Mouse (Mus musculus): ENCODE results near the gene Cyfip2. TPM values are rescaled to one million over a fixed set of nuclear protein-coding genes. Genes with fewer than 3 reads are reported as not detected.

The Cyfip2 gene
- total RNA-seq, 1 experiment from 2014 or later: 79.8 TPM

DNA sequence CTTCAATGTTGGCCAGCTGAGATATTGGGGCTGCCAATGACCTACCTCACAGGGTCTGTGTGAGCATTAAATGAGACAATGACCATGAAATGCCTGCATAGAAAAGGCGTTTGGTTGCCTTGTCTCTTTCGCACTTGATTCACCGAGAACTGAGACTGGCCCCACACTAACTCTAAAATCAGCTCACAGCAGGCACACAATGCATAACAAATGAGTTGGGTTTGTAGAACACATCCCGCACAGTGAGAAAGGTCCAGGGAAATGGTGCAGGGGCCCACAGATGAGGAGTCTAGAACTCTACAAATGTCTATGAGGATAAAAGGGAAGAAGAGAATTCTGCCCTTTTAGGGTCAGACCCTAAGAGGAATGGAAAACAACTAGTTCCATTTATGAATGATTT, 23.6 kb downstream of the Cyfip2 start:
- no peak for ATAC-seq (replicated peaks in 1 of 2; ENCODE audit: insufficient read depth in 1 of 2, low FRiP score in 2 of 2, low TSS enrichment in 1 of 2, low read depth in 1 of 2, poor library complexity in 2 of 2, severe bottlenecking in 2 of 2)

DNA sequence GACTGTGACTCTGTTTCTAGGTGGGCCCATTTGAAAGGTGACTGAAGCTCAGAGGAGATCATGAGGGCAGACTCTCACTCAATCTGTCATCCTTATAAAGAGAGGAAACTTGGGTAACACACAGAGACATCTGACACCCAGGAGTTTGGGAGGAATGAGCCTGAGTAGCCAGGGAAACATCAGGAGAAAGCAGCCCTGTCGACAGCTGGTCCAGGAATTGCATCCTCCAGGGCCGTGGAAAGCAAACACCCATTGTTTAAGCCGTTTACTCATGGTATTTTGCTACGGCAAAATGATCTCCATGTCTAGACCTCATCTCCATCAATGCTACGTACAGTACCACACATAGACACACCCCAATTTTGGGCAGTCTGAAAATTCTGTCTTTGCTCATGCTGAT, 24.6 kb downstream of the Cyfip2 start:
- no peak for ATAC-seq (replicated peaks in 1 of 2; ENCODE audit: insufficient read depth in 1 of 2, low FRiP score in 2 of 2, low TSS enrichment in 1 of 2, low read depth in 1 of 2, poor library complexity in 2 of 2, severe bottlenecking in 2 of 2)

DNA sequence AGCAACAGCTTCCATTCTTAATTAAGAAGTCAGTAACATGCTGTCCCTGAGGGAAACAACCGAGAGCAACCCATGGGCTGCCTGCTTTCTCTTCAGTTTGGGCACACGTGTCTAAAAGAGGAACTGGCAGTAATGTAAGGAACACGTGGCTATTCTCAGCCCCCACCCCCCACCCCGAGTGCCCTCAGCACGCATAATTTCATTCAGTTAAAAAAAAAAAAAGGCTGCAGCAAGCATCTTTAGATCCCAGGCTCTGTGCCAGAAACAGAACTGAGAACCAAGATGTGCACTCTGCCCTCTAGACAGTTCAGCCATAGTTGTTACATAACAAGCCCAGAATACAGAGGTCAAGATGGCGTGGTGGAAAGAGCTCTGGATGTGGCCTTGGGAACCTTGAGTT, 25.9 kb downstream of the Cyfip2 start:
- peak; percentile 93 to 95 for ATAC-seq (replicated peaks in 1 of 2; ENCODE audit: insufficient read depth in 1 of 2, low FRiP score in 2 of 2, low TSS enrichment in 1 of 2, low read depth in 1 of 2, poor library complexity in 2 of 2, severe bottlenecking in 2 of 2)

DNA sequence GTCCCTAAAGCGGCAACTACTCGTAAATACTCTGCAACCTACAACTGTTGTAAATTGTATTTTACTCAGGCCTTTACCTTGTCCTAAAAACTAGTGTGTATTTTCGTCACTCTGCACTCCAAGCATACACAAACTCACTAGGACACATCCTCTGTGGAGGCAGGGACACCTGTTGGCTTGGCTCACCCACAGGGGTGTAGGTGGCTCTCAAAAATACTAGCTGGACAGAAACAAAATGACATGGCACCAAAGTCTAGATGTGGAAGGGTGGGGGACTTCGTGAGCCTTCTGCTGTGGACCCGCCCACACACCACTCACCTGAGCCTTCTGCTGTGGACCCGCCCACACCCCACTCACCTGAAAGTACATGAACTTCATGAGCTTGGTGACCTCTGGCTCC, 28.9 kb downstream of the Cyfip2 start:
- ATAC-seq (replicated peaks in 1 of 2; ENCODE audit: insufficient read depth in 1 of 2, low FRiP score in 2 of 2, low TSS enrichment in 1 of 2, low read depth in 1 of 2, poor library complexity in 2 of 2, severe bottlenecking in 2 of 2): no peak

DNA sequence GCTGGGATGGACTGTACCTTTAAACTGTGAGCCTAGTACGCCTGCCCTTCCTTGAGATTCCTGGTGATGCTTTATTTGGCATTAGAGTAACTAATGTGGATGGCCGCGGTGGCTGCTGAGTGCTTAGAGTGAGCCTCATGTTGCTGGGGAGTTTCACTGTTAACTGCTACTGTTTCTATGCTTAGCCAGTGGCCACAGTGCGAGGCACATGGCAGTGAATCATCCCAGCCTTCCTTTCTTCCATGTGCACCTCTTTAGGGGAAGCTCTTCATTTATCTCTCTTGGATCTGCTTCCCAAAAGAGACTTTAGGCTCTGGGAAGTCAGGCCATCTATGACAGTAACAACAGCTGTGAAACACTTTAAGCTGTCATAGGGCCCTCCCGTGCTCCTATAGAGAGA, 30.0 kb downstream of the Cyfip2 start:
- no peak for ATAC-seq (replicated peaks in 1 of 2; ENCODE audit: insufficient read depth in 1 of 2, low FRiP score in 2 of 2, low TSS enrichment in 1 of 2, low read depth in 1 of 2, poor library complexity in 2 of 2, severe bottlenecking in 2 of 2)

DNA sequence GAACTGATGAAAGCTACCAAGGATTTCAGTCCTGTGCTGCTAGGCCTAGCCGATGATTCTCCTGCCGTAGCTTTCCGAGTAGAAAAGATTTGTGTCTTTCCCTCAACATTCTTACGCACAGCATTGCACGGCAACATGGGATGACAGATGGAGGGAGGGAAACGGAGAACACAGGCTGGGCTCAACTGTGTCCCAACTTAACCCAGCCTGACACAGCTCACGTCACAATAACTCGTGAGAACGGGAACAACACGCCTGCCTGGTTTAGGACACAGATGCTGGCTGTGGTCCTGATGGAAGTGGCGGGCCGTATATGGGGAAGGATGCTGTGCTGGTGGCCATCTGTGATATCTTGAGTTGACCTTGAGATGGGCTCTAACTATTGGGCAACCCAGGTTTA, 34.0 kb downstream of the Cyfip2 start:
- ATAC-seq (replicated peaks in 1 of 2; ENCODE audit: insufficient read depth in 1 of 2, low FRiP score in 2 of 2, low TSS enrichment in 1 of 2, low read depth in 1 of 2, poor library complexity in 2 of 2, severe bottlenecking in 2 of 2): no peak

DNA sequence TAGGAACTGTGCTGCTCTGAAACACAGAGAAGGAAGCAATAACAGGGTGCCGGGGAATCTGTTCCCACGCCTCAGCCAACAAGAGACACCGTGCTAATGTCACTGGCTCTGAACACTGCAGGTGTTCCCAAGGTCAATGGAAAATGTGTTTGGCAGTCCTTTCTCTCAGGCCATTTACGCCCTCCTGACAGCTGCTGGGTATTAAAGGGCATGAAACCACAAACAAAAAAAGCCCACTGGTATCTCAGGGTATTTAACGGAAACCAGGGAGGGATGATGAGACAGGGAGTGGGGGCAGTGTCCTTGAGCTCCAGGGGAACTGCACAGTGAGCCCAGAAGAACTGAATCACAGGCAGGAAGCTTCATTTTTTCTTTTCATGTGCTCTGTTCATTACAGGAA, 34.5 kb downstream of the Cyfip2 start:
- no peak for ATAC-seq (replicated peaks in 1 of 2; ENCODE audit: insufficient read depth in 1 of 2, low FRiP score in 2 of 2, low TSS enrichment in 1 of 2, low read depth in 1 of 2, poor library complexity in 2 of 2, severe bottlenecking in 2 of 2)

DNA sequence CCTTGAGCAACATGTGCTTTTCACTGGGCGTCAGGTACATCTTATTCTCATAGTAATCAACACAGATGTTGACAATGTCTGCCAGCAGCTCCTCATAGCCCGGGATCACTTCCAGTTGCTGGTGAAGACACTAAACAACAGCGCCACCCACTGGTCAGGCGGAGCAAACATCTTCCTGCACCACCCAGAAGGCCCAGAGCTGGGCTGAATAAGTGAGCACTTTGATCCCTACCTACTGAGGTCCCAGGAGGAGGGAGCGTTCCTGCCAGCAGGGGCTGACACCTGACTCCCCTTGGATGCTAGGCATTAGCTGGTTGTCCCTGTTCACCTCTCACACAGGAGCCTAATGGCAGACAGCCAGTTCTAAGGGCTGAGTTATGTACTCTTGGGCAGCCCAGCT, 35.9 kb downstream of the Cyfip2 start:
- ATAC-seq (replicated peaks in 1 of 2; ENCODE audit: insufficient read depth in 1 of 2, low FRiP score in 2 of 2, low TSS enrichment in 1 of 2, low read depth in 1 of 2, poor library complexity in 2 of 2, severe bottlenecking in 2 of 2): peak in 1 of 2 experiments; percentile 33; a peak in 1 of 4 replicates

DNA sequence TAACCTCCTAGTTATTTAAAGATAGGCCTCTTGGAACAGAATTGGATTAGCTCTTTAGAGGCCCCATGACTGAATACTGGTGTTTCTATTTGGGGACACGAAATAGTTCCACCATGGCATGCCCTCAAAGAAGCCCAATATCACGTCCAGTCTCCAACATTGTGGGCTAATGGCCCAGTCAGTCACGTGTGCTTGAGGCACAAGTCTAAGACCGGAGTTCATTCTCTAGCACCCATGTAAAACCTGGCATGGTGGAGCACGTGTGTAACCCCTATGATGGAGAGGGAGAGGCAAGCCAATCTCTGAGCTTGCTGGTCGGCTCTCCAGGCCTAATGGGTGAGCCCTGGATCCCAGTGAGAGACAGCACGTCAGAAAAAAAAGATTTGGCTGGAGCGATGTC, 36.5 kb downstream of the Cyfip2 start:
- ATAC-seq (replicated peaks in 1 of 2; ENCODE audit: insufficient read depth in 1 of 2, low FRiP score in 2 of 2, low TSS enrichment in 1 of 2, low read depth in 1 of 2, poor library complexity in 2 of 2, severe bottlenecking in 2 of 2): no peak

DNA sequence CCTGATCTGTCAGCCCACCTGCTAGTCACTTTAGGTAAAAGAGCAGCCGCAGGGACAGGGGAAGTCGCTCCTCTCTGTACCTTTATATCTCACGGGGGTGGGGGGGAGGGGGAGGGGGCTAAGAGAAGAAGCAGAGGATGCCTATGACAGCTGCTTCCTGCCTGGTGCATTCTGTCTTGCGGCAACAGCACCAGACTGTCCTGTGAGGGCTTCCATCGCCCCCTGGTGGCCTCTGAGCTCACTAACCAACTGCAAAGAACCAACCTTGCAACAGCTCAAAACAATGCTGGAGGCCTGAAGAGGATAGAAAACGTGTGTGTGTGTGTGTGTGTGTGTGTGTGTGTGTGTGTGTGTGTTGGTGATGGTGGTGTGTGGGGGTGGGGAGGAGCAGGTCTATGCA, 37.4 kb downstream of the Cyfip2 start:
- peak; percentile 80 to 87 for ATAC-seq (replicated peaks in 1 of 2; ENCODE audit: insufficient read depth in 1 of 2, low FRiP score in 2 of 2, low TSS enrichment in 1 of 2, low read depth in 1 of 2, poor library complexity in 2 of 2, severe bottlenecking in 2 of 2)

DNA sequence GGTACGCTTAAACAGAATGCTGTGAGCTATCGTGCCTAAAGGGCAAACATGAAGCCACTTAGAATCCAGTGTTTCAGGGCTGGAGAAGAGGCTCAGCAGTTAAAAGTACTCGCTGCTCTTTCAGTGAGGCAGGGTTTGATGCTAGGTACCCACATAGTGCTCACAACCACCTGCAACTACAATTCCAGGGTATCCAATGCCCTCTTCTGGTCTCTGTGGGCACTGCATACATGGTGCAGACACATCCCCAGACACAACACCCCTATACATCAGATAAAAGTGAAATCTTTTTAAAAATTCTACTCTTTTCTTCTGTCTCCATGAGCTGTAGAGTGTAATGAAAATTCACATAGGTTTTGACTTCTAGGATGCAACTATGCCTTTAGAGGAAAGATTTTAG, 38.7 kb downstream of the Cyfip2 start:
- ATAC-seq (replicated peaks in 1 of 2; ENCODE audit: insufficient read depth in 1 of 2, low FRiP score in 2 of 2, low TSS enrichment in 1 of 2, low read depth in 1 of 2, poor library complexity in 2 of 2, severe bottlenecking in 2 of 2): no peak

DNA sequence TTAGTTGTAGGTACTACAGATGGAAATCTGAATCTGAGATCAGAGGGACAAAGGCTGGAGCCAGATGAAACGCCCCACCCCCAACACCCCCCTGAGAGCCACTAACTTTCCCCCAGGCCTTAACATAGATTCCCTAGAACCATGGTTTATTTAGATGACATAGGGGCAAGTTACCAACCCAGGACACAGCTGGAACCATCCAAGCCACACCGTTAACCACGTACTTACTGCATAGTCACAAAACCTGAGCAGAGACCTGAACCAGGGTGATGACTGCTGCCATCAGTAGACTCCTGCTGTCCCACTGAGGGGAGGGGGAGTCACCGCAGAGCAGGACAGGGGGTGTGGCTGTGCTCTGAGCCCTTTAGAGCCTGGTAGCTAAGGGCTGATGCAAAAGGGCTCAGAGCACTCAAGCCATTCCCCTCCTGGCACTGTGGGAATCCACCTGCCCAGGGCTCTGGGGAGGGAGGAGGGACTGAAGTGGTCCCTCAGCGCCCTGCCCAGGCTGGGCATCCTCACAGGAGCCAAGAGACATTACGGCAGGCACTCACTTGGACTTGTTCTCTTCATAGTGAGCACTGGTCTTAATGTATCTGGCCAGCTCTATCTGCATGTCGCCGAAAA, 40.5 kb downstream of the Cyfip2 start:
- no peak for ATAC-seq (replicated peaks in 1 of 2; ENCODE audit: insufficient read depth in 1 of 2, low FRiP score in 2 of 2, low TSS enrichment in 1 of 2, low read depth in 1 of 2, poor library complexity in 2 of 2, severe bottlenecking in 2 of 2)

DNA sequence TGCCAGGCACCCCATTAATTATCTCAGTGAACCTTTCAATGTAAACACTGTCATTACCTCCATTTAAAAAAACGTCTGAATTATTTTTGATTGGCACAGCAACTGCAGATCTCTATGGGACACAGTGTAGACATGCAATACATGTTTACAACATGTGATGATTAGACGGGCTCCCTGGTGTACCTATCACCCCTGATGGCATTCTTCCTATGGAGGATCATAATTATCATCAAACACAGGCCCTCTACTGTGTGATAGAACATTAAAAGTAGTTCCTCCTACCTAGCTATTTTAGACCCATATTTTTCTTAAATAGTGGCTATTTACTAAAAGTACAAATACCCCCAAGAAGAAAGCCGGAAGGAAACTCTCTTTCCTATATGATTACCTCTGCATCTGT, 42.8 kb downstream of the Cyfip2 start:
- ATAC-seq (replicated peaks in 1 of 2; ENCODE audit: insufficient read depth in 1 of 2, low FRiP score in 2 of 2, low TSS enrichment in 1 of 2, low read depth in 1 of 2, poor library complexity in 2 of 2, severe bottlenecking in 2 of 2): no peak

DNA sequence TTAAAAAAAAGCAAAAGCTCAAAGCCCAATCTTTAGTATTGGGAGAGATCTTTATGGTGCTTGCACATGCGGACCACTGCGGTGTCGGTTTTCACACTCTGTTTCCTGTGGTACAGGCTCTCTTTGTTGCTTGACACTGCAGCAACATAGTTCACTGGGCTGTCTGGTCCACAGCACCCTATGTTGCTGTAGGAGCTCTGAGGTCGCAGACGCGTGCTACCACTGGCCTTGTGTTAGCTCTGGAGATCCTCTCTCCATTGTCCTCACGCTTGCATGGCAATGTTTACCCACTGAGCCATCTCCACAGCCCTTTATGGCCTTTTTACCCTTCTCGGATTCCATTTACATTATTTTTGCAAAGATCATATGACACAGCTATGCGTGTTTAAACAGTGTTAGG, 43.3 kb downstream of the Cyfip2 start:
- ATAC-seq (replicated peaks in 1 of 2; ENCODE audit: insufficient read depth in 1 of 2, low FRiP score in 2 of 2, low TSS enrichment in 1 of 2, low read depth in 1 of 2, poor library complexity in 2 of 2, severe bottlenecking in 2 of 2): no peak

DNA sequence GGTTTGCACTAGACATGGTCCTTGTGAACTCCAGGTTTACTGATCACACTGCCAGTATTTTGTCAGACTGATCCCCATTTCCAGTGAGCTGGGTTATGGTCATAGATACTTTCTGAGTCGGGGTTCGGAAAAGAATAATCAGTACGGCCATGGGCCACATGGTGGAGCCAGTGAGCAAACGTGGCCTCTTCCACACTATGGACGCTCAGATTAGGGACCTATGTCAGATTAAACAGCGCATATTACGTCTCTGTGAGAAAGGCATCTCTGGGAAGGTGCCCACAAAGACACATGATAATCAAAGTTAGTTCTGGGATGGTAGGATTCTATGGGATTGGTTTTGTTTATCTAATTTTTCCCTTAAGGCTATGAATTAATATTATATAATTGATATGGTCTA, 43.7 kb downstream of the Cyfip2 start:
- peak; percentile 66 to 73 for ATAC-seq (replicated peaks in 1 of 2; ENCODE audit: insufficient read depth in 1 of 2, low FRiP score in 2 of 2, low TSS enrichment in 1 of 2, low read depth in 1 of 2, poor library complexity in 2 of 2, severe bottlenecking in 2 of 2)

DNA sequence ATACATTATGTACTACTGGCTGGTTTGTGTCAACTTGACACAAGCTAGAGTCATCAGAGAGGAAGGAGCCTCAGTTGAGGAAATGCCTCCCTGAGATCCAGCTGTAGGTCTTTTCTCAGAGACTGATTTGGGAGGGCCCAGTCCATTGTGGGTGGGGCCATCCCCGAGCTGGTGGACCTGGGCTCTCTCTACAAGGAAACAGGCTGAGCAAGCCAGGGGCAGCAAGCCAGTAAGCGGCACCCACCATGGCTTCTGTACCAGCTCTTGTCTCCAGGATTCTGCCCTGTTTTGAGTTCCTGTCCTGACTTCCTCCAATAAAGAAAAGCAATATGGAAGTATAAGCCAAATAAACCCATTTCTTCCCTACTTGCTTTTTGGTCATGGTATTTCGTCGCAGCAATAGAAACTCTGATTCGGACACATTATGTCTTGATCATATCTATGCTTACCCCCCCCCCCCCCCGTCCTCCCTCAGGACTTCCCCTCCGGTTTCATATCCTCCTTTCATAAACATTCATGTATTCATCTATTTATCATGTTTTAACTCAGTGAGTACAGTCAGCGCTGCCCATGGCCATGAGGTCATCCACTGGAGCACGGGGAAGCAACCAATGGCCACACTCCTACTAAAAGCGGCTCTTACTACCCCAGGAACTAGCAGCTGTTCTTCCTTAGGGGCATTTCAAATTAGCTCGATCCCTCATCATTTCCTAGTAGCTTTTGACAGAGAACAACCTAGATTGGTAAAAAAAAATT, 47.5 kb downstream of the Cyfip2 start:
- no peak for ATAC-seq (replicated peaks in 1 of 2; ENCODE audit: insufficient read depth in 1 of 2, low FRiP score in 2 of 2, low TSS enrichment in 1 of 2, low read depth in 1 of 2, poor library complexity in 2 of 2, severe bottlenecking in 2 of 2)

DNA sequence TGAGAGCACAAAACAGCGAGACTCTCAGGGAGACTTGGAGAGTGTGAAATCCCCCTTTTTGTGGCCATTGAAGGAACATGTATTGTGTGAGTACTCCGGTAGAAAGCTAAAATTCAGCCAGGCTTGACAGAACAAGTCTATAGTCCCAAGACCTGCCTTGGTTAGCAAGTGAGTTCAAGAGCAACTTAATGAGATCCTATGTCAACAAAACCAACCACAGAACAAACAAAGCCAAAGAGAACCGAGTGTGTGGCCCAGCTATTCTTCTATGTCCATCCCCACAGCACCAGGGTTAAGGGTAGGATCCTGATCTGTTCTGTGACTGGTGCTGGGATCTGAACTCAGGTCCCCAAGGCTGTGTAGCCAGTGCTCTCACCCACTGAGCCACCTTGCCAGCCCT, 48.1 kb downstream of the Cyfip2 start:
- ATAC-seq (replicated peaks in 1 of 2; ENCODE audit: insufficient read depth in 1 of 2, low FRiP score in 2 of 2, low TSS enrichment in 1 of 2, low read depth in 1 of 2, poor library complexity in 2 of 2, severe bottlenecking in 2 of 2): no peak

DNA sequence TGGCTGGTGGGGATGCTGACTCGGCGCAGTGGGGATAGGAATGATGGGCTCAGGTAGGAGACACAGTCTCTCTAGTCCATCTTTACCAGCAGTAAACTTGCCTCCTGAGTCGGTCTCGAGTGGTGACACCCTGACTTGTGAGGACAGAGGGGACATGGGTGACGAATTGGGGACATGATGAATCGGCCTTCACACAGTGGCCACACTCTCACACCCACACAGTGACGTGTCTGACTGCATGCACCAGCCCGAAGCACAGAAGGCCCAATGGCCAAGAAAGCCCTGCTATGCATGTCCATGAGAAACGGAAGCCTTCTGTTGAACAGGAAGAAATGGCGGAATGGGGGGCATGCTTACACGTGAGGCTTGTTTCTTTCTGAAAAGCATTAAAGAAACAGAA, 49.4 kb downstream of the Cyfip2 start:
- no peak for ATAC-seq (replicated peaks in 1 of 2; ENCODE audit: insufficient read depth in 1 of 2, low FRiP score in 2 of 2, low TSS enrichment in 1 of 2, low read depth in 1 of 2, poor library complexity in 2 of 2, severe bottlenecking in 2 of 2)

DNA sequence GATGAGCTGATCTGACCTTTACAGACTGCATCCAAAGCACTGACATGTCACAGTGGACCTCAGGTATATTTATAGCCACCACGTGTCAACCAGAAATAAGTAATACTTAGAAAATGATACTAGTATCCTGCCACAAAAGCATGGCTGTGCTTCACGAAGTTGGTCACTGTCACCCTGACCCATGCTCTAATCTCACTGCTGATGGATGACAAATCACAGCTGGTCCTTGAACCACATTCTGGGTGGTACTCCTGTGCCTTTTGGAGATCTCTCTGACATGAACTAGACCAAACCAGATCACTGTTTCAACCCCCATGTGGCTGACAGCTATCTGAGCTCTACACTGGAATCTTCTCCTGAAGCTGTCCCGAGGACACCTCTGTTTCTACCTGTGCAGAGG, 49.8 kb downstream of the Cyfip2 start:
- no peak for ATAC-seq (replicated peaks in 1 of 2; ENCODE audit: insufficient read depth in 1 of 2, low FRiP score in 2 of 2, low TSS enrichment in 1 of 2, low read depth in 1 of 2, poor library complexity in 2 of 2, severe bottlenecking in 2 of 2)
